Mouse (Mus musculus): ENCODE data around the gene Aagab.

GRCm38 (mm10) chr9:63590592-63590991 lies 11.9 kb upstream of the Aagab start:
- TF ChIP-seq GATA1 (IDR thresholded peaks at IDR 0.05; ENCODE audit: borderline replicate concordance, low read length), result no peak
- TF ChIP-seq FLI1 (IDR thresholded peaks at IDR 0.05; ENCODE audit: low read length), result no peak
